22 mouse cellular contexts compared by ENCODE assay signal in the genomic region with DNA sequence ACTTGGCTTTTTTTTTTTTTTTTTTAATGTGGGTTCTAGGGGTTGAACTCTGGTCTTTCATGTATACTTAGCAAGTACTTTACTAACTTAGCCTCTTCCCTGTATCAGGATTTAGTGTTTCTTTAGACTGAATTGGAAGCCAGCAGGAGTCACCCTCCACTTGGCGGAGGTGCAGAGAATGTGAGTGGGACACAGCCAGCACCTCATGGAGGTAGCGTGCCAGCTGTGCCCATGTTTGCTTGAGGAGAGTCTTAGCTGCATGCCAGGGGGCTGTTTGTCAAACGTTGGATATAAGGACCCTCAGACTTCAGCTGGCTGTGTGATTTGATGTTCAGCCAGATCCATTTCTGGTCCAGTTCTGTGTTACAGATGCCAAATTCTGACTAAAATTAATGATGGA. TPM values are rescaled to one million over a fixed set of nuclear protein-coding genes. Genes with fewer than 3 reads are reported as not detected.
DNase-seq lines count a peak whose midpoint lies in the region; ATAC-seq and TF ChIP-seq lines count a peak whose summit lies in the region.
"Had no signal": no experiment of that assay in that cellular context is flagged by ENCODE, and none has a peak within 500 bp of the region (broad histone marks: within the 10 kb centered on the region; RNA-seq: fewer than 3 reads in every experiment).

No protein-coding gene starts in this region.

- no peak overlapping the region for H3K9ac ChIP-seq in hindbrain, embryonic 16.5 days (ENCODE audit: low read depth, low read length)
- H3K9ac ChIP-seq in hindbrain, postnatal 0 days (replicated peaks; ENCODE audit: low read length): no peak overlapping the region
- no peak overlapping the region for H3K9ac ChIP-seq in midbrain, embryonic 11.5 days (ENCODE audit: low read length)
- H3K9ac ChIP-seq: embryonic facial prominence, embryonic 13.5 days; forebrain, embryonic 12.5 days; hindbrain, embryonic 12.5 days; intestine, embryonic 15.5 days had no signal

- H3K4me3 ChIP-seq in hindbrain, embryonic 16.5 days (ENCODE audit: low read length): no peak overlapping the region
- no peak overlapping the region for H3K4me3 ChIP-seq in hindbrain, postnatal 0 days (ENCODE audit: low read length)
- no peak overlapping the region for H3K4me3 ChIP-seq in midbrain, embryonic 11.5 days (ENCODE audit: low read depth, low read length)
- no peak overlapping the region for H3K4me3 ChIP-seq in midbrain, embryonic 10.5 days
- H3K4me3 ChIP-seq: embryonic facial prominence, embryonic 13.5 days; forebrain, embryonic 12.5 days; heart, embryonic 10.5 days; hindbrain, embryonic 12.5 days; intestine, embryonic 15.5 days had no signal

- WGBS in hindbrain, embryonic 16.5 days: 57% methylated on average over 3 of the region's 3 CpGs
- 47% methylated on average over 3 of the region's 3 CpGs for WGBS in hindbrain, postnatal 0 days
- 87% methylated on average over 3 of the region's 3 CpGs for WGBS in midbrain, embryonic 11.5 days
- WGBS in midbrain, embryonic 10.5 days: 80% methylated on average over 3 of the region's 3 CpGs

- H3K27me3 ChIP-seq in hindbrain, embryonic 16.5 days (replicated peaks; ENCODE audit: control insufficient read depth, insufficient read depth, low read length): no peaks in the 10 kb centered on the region
- no peaks in the 10 kb centered on the region for H3K27me3 ChIP-seq in hindbrain, postnatal 0 days (ENCODE audit: insufficient read depth, low read length)
- no peaks in the 10 kb centered on the region for H3K27me3 ChIP-seq in midbrain, embryonic 11.5 days (ENCODE audit: control insufficient read depth, insufficient read depth, low read length)
- H3K27me3 ChIP-seq in midbrain, embryonic 10.5 days (ENCODE audit: low read depth, poor library complexity, severe bottlenecking): no peaks in the 10 kb centered on the region
- H3K27me3 ChIP-seq: embryonic facial prominence, embryonic 13.5 days; forebrain, embryonic 12.5 days; hindbrain, embryonic 12.5 days; intestine, embryonic 15.5 days had no signal

- H3K4me2 ChIP-seq in hindbrain, embryonic 16.5 days (ENCODE audit: low read length): no peak overlapping the region
- H3K4me2 ChIP-seq in hindbrain, postnatal 0 days (ENCODE audit: low read depth, low read length): no peak overlapping the region
- no peak overlapping the region for H3K4me2 ChIP-seq in midbrain, embryonic 11.5 days
- H3K4me2 ChIP-seq: embryonic facial prominence, embryonic 13.5 days; forebrain, embryonic 12.5 days; hindbrain, embryonic 12.5 days; intestine, embryonic 15.5 days had no signal

- H3K4me1 ChIP-seq in hindbrain, embryonic 16.5 days (ENCODE audit: control insufficient read depth, insufficient read depth, low read depth, low read length): peaks cover 14% of the 10 kb centered on the region
- H3K4me1 ChIP-seq in hindbrain, postnatal 0 days (ENCODE audit: insufficient read depth, low read length): peaks cover 3% of the 10 kb centered on the region; the same call in 1 of the 2 replicates
- peaks cover 7% of the 10 kb centered on the region; the same call in 1 of the 2 replicates for H3K4me1 ChIP-seq in midbrain, embryonic 11.5 days (ENCODE audit: control insufficient read depth, insufficient read depth, low read length)
- H3K4me1 ChIP-seq in midbrain, embryonic 10.5 days: peaks cover 30% of the 10 kb centered on the region

- no peak overlapping the region for H3K27ac ChIP-seq in hindbrain, embryonic 16.5 days (ENCODE audit: low read depth, low read length)
- no peak overlapping the region for H3K27ac ChIP-seq in hindbrain, postnatal 0 days
- H3K27ac ChIP-seq in midbrain, embryonic 11.5 days (ENCODE audit: low read depth, low read length): no peak overlapping the region
- no peak overlapping the region for H3K27ac ChIP-seq in midbrain, embryonic 10.5 days (replicated peaks)
- H3K27ac ChIP-seq: embryonic facial prominence, embryonic 13.5 days; forebrain, embryonic 12.5 days; heart, embryonic 10.5 days; hindbrain, embryonic 12.5 days; intestine, embryonic 15.5 days had no signal

- peak; percentile 35; the same call in 1 of the 2 replicates for ATAC-seq in hindbrain, embryonic 16.5 days
- no peak for ATAC-seq in hindbrain, postnatal 0 days
- ATAC-seq in midbrain, embryonic 11.5 days (ENCODE audit: low FRiP score): no peak
- ATAC-seq: CD4-positive, CD25-positive, alpha-beta regulatory T cell, adult 4 months; forebrain, embryonic 16.5 days; intestine, embryonic 15.5 days had no signal

- DNase-seq in heart, adult 11 months: peak; percentile 61
- DNase-seq in heart, adult 8-10 months (ENCODE audit: low spot score): no peak
- DNase-seq in hindbrain, postnatal 0 days (ENCODE audit: low spot score): no peak
- peak; percentile 31 for DNase-seq in midbrain, embryonic 11.5 days (ENCODE audit: low spot score, missing footprints)
- DNase-seq in midbrain, embryonic 10.5 days (ENCODE audit: low spot score): no peak
- DNase-seq in kidney, adult 9 months: no peak
- DNase-seq: adrenal gland, adult 8-10 months; B cell, adult 2 months; cerebellum, adult 11-12 months; cerebellum, adult 9-10 months; cerebellum, postnatal 25 days; gastrocnemius, postnatal 10 days; heart, postnatal 36 days had no signal

- H3K36me3 ChIP-seq in hindbrain, embryonic 16.5 days (ENCODE audit: control insufficient read depth, insufficient read depth, low read length): no peaks in the 10 kb centered on the region
- no peaks in the 10 kb centered on the region for H3K36me3 ChIP-seq in hindbrain, postnatal 0 days (ENCODE audit: insufficient read depth, low read length)
- H3K36me3 ChIP-seq in midbrain, embryonic 11.5 days (ENCODE audit: control insufficient read depth, insufficient read depth, low read length): no peaks in the 10 kb centered on the region
- peaks cover 12% of the 10 kb centered on the region; the same call in 1 of the 2 replicates for H3K36me3 ChIP-seq in midbrain, embryonic 10.5 days
- H3K36me3 ChIP-seq: embryonic facial prominence, embryonic 13.5 days; forebrain, embryonic 12.5 days; G1E; heart, embryonic 10.5 days; hindbrain, embryonic 12.5 days; intestine, embryonic 15.5 days had no signal

- TF ChIP-seq CTCF in hindbrain, postnatal 0 days (IDR thresholded peaks at IDR 0.05; ENCODE audit: low read depth): no peak

- H3K9me3 ChIP-seq in hindbrain, embryonic 16.5 days (ENCODE audit: control insufficient read depth, low read length): no peaks in the 10 kb centered on the region
- no peaks in the 10 kb centered on the region for H3K9me3 ChIP-seq in hindbrain, postnatal 0 days (ENCODE audit: low read length)
- H3K9me3 ChIP-seq in midbrain, embryonic 11.5 days (ENCODE audit: control insufficient read depth, low read length): no peaks in the 10 kb centered on the region
- H3K9me3 ChIP-seq in midbrain, embryonic 10.5 days (replicated peaks): peaks cover 4% of the 10 kb centered on the region; the same call in 1 of the 2 replicates
- H3K9me3 ChIP-seq: embryonic facial prominence, embryonic 13.5 days; forebrain, embryonic 12.5 days; heart, embryonic 10.5 days; hindbrain, embryonic 12.5 days; intestine, embryonic 15.5 days had no signal

RNA-seq across cellular contexts. Expression of a gene that starts 7.7 kb away (rescaled TPM):
- total RNA-seq in heart, adult 8-10 months (2022): under 1 TPM; 0.19 to 0.47 (median 0.24) TPM
- polyA plus RNA-seq in hindbrain, embryonic 16.5 days (2015; fragmentation: Nextera tagmentation; extraction: Ambion mirVana): 22.9 and 29.6 TPM in 2 replicates
- total RNA-seq in hindbrain, postnatal 0 days (2014; rRNA removed): 23.0 and 26.8 TPM in 2 replicates
- 15.9 and 16.2 TPM in 2 replicates for polyA plus RNA-seq in hindbrain, postnatal 0 days (2015; fragmentation: Nextera tagmentation; extraction: Ambion mirVana)
- polyA plus RNA-seq in midbrain, embryonic 11.5 days (2014; fragmentation: Nextera tagmentation; extraction: Ambion mirVana): 23.6 and 27.7 TPM in 2 replicates
- polyA plus RNA-seq in midbrain, embryonic 10.5 days (2016; fragmentation: Nextera tagmentation; extraction: Ambion mirVana): 23.9 and 26.6 TPM in 2 replicates
- polyA plus RNA-seq: G1E had no signal

Comparison
In these comparisons a context has a peak if more than half of its experiments do, and no peak if none do; other contexts are left out.
1. DNase-seq: peak in heart, adult 11 months (single experiment) and midbrain, embryonic 11.5 days (single experiment); none in heart, adult 8-10 months (single experiment), hindbrain, postnatal 0 days (single experiment), midbrain, embryonic 10.5 days (single experiment) and kidney, adult 9 months (single experiment).